Mouse (Mus musculus) thymus, adult 2 months (tissue): ENCODE data around the gene Nt5c3b.

Experiments
- CTCF ChIP-seq: fragments of 200-500 bp; IDR thresholded peaks from 2 replicates; pipeline ENCODE4 v1.5.1; 2012; ENCODE audit warnings: mild to moderate bottlenecking, control low read depth, low read length, moderate library complexity, borderline replicate concordance; ENCODE audit not compliant: control insufficient read depth, poor library complexity, insufficient read depth; ENCODE audit errors: extremely low read depth
- POLR2A ChIP-seq: fragments of 200-500 bp; IDR thresholded peaks from 2 replicates; pipeline ENCODE4 v1.6.1; 2012; ENCODE audit warnings: mild to moderate bottlenecking, low read length, control low read depth, moderate library complexity; ENCODE audit not compliant: control insufficient read depth, poor library complexity, insufficient read depth; ENCODE audit errors: extremely low read depth

- TF ChIP-seq CTCF (no peak), POLR2A (no peak)
Observed at GRCm38 (mm10) chr11:100375127-100375526, 66.5 kb downstream of the Nt5c3b start.
